Mouse (Mus musculus) cerebellum, adult 2 months (tissue): ENCODE data around the gene Dalrd3.

ENCODE experiments used
- CTCF ChIP-seq: fragments of 200-500 bp; IDR thresholded peaks from 2 replicates; pipeline ENCODE4 v1.5.1; 2011; ENCODE audit warnings: low read depth, mild to moderate bottlenecking, control low read depth, low read length, moderate library complexity, borderline replicate concordance; ENCODE audit not compliant: insufficient read depth
- POLR2A ChIP-seq: fragments of 200-500 bp; IDR thresholded peaks from 2 replicates; pipeline ENCODE4 v1.6.1; 2011; ENCODE audit warnings: low read length, control low read depth, borderline replicate concordance; ENCODE audit not compliant: insufficient read depth

- TF ChIP-seq CTCF (no peak), POLR2A (no peak)
Observed at GRCm38 (mm10) chr9:108540846-108541245, 28.8 kb upstream of the Dalrd3 start.
